8 mouse cellular contexts compared by ENCODE assay signal in genomic region chr6:53067989-53068874, GRCm38 (mm10). TPM values are rescaled to one million over a fixed set of nuclear protein-coding genes. Genes with fewer than 3 reads are reported as not detected.
DNase-seq lines count a peak whose midpoint lies in the region; ATAC-seq lines count a peak whose summit lies in the region.

Jazf1 (minus strand) TSS chr6:53068631.

- H3K9me3 ChIP-seq in embryonic facial prominence, embryonic 15.5 days (replicated peaks): no peaks in the 10 kb centered on the region
- no peaks in the 10 kb centered on the region for H3K9me3 ChIP-seq in heart, embryonic 13.5 days
- no peaks in the 10 kb centered on the region for H3K9me3 ChIP-seq in kidney, embryonic 16.5 days (ENCODE audit: low read length)
- H3K9me3 ChIP-seq in liver, embryonic 12.5 days (replicated peaks): no peaks in the 10 kb centered on the region
- no peaks in the 10 kb centered on the region for H3K9me3 ChIP-seq in stomach, embryonic 16.5 days (replicated peaks; ENCODE audit: control insufficient read depth, low read length)

- H3K27ac ChIP-seq in embryonic facial prominence, embryonic 15.5 days (replicated peaks): 0 out of 2 replicates have a peak within 1 kb of the TSS, but pooled peaks have one; percentile 25
- H3K27ac ChIP-seq in heart, embryonic 13.5 days (replicated peaks): peak within 1 kb of the TSS; percentile 73
- no peak within 1 kb of the TSS for H3K27ac ChIP-seq in kidney, embryonic 16.5 days (ENCODE audit: low read length)
- no peak within 1 kb of the TSS for H3K27ac ChIP-seq in liver, embryonic 12.5 days
- H3K27ac ChIP-seq in stomach, embryonic 16.5 days (ENCODE audit: low read length): peak within 1 kb of the TSS; percentile 27; the same call in 1 of the 2 replicates

- no peaks in the 10 kb centered on the region for H3K36me3 ChIP-seq in embryonic facial prominence, embryonic 15.5 days
- H3K36me3 ChIP-seq in heart, embryonic 13.5 days: no peaks in the 10 kb centered on the region
- no peaks in the 10 kb centered on the region for H3K36me3 ChIP-seq in kidney, embryonic 16.5 days (ENCODE audit: insufficient read depth, low read length)
- no peaks in the 10 kb centered on the region for H3K36me3 ChIP-seq in liver, embryonic 12.5 days
- H3K36me3 ChIP-seq in stomach, embryonic 16.5 days (ENCODE audit: control insufficient read depth, insufficient read depth, low read length): no peaks in the 10 kb centered on the region

- H3K4me1 ChIP-seq in embryonic facial prominence, embryonic 15.5 days: peaks cover 13% of the 10 kb centered on the region
- H3K4me1 ChIP-seq in heart, embryonic 13.5 days: peaks cover 35% of the 10 kb centered on the region
- H3K4me1 ChIP-seq in kidney, embryonic 16.5 days (ENCODE audit: insufficient read depth, low read length): 0 out of 2 replicates have a peak, but pooled peaks cover 4% of the 10 kb centered on the region
- peaks cover 6% of the 10 kb centered on the region; the same call in 1 of the 2 replicates for H3K4me1 ChIP-seq in liver, embryonic 12.5 days
- H3K4me1 ChIP-seq in stomach, embryonic 16.5 days (ENCODE audit: control insufficient read depth, insufficient read depth, low read length): 0 out of 2 replicates have a peak, but pooled peaks cover 3% of the 10 kb centered on the region

- H3K9ac ChIP-seq in embryonic facial prominence, embryonic 15.5 days: peak within 1 kb of the TSS; percentile 58
- peak within 1 kb of the TSS; percentile 93 for H3K9ac ChIP-seq in heart, embryonic 13.5 days
- peak within 1 kb of the TSS; percentile 80 for H3K9ac ChIP-seq in kidney, embryonic 16.5 days (replicated peaks; ENCODE audit: low read length)
- peak within 1 kb of the TSS; percentile 45 for H3K9ac ChIP-seq in liver, embryonic 12.5 days
- peak within 1 kb of the TSS; percentile 85 for H3K9ac ChIP-seq in stomach, embryonic 16.5 days (ENCODE audit: low read length)

- peak; percentile 68 for DNase-seq in A20 (ENCODE audit: low read depth, low spot score)
- DNase-seq in adrenal gland, postnatal 25 days: peak; percentile 63
- peak; percentile 55 for DNase-seq in naive thymus-derived CD4-positive, alpha-beta T cell, adult 2 months (ENCODE audit: low read depth)

- ATAC-seq in embryonic facial prominence, embryonic 15.5 days (ENCODE audit: insufficient number of reproducible peaks, low FRiP score, low TSS enrichment, low read depth): peak; percentile 75
- peak; percentile 58; the same call in 1 of the 2 replicates for ATAC-seq in heart, embryonic 13.5 days (ENCODE audit: extremely low read depth, insufficient number of reproducible peaks, low FRiP score, low TSS enrichment)
- peak; percentile 77 for ATAC-seq in kidney, embryonic 16.5 days (ENCODE audit: low FRiP score, low TSS enrichment)
- ATAC-seq in liver, embryonic 12.5 days: peak; percentile 52
- ATAC-seq in stomach, embryonic 16.5 days (ENCODE audit: insufficient read depth, low FRiP score): peak; percentile 63; the same call in 1 of the 2 replicates

- H3K4me2 ChIP-seq in embryonic facial prominence, embryonic 15.5 days (replicated peaks): peak within 1 kb of the TSS; percentile 92
- H3K4me2 ChIP-seq in heart, embryonic 13.5 days: peak within 1 kb of the TSS; percentile 89
- H3K4me2 ChIP-seq in kidney, embryonic 16.5 days (replicated peaks; ENCODE audit: low read depth, low read length): peak within 1 kb of the TSS; percentile 98
- H3K4me2 ChIP-seq in liver, embryonic 12.5 days: peak within 1 kb of the TSS; percentile 88
- peak within 1 kb of the TSS; percentile 88 for H3K4me2 ChIP-seq in stomach, embryonic 16.5 days (ENCODE audit: low read depth, low read length)

- peaks cover 14% of the 10 kb centered on the region for H3K27me3 ChIP-seq in embryonic facial prominence, embryonic 15.5 days
- H3K27me3 ChIP-seq in heart, embryonic 13.5 days (replicated peaks): no peaks in the 10 kb centered on the region; the same call in 1 of the 2 replicates
- peaks cover 27% of the 10 kb centered on the region for H3K27me3 ChIP-seq in kidney, embryonic 16.5 days (ENCODE audit: insufficient read depth, low read length)
- peaks cover 53% of the 10 kb centered on the region for H3K27me3 ChIP-seq in liver, embryonic 12.5 days (replicated peaks)
- no peaks in the 10 kb centered on the region for H3K27me3 ChIP-seq in stomach, embryonic 16.5 days (ENCODE audit: control insufficient read depth, insufficient read depth, low read length)

- peak within 1 kb of the TSS; percentile 76 for H3K4me3 ChIP-seq in embryonic facial prominence, embryonic 15.5 days (replicated peaks)
- H3K4me3 ChIP-seq in heart, embryonic 13.5 days: peak within 1 kb of the TSS; percentile 89
- H3K4me3 ChIP-seq in kidney, embryonic 16.5 days (ENCODE audit: low read length): peak within 1 kb of the TSS; percentile 85
- peak within 1 kb of the TSS; percentile 66 for H3K4me3 ChIP-seq in liver, embryonic 12.5 days
- peak within 1 kb of the TSS; percentile 87 for H3K4me3 ChIP-seq in stomach, embryonic 16.5 days (replicated peaks; ENCODE audit: low read length)

- WGBS in embryonic facial prominence, embryonic 15.5 days: under 1% methylated on average over 88 of the region's 133 CpGs
- WGBS in heart, embryonic 13.5 days: under 1% methylated on average over 82 of the region's 133 CpGs
- under 1% methylated on average over 78 of the region's 133 CpGs for WGBS in kidney, embryonic 16.5 days
- WGBS in liver, embryonic 12.5 days (ENCODE audit: insufficient replicate concordance): under 1% methylated on average over 59 of the region's 133 CpGs
- WGBS in stomach, embryonic 16.5 days: 1% methylated on average over 85 of the region's 133 CpGs

RNA-seq across cellular contexts. Expression of gene Jazf1, which starts in this region (rescaled TPM):
- 4.0 and 5.1 TPM in 2 replicates for total RNA-seq in adrenal gland, postnatal 25 days (2021)
- polyA plus RNA-seq in embryonic facial prominence, embryonic 15.5 days (2015; fragmentation: Nextera tagmentation; extraction: Ambion mirVana): 14.8 and 14.9 TPM in 2 replicates
- polyA plus RNA-seq in heart, embryonic 13.5 days (2015; fragmentation: Nextera tagmentation; extraction: Ambion mirVana): 11.5 and 12.9 TPM in 2 replicates
- 3.3 and 4.2 TPM in 2 replicates for polyA plus RNA-seq in kidney, embryonic 16.5 days (2015; fragmentation: Nextera tagmentation; extraction: Ambion mirVana)
- 1.3 and 1.4 TPM in 2 replicates for polyA plus RNA-seq in liver, embryonic 12.5 days (2016; fragmentation: Nextera tagmentation; extraction: Ambion mirVana)
- polyA plus RNA-seq in stomach, embryonic 16.5 days (2015; fragmentation: Nextera tagmentation; extraction: Ambion mirVana): 8.3 and 8.6 TPM in 2 replicates

Comparison
In these comparisons a context has a peak if more than half of its experiments do, and no peak if none do; other contexts are left out.
1. H3K27ac ChIP-seq: peak in embryonic facial prominence, embryonic 15.5 days (single experiment), heart, embryonic 13.5 days (single experiment) and stomach, embryonic 16.5 days (single experiment); none in kidney, embryonic 16.5 days (single experiment) and liver, embryonic 12.5 days (single experiment).
2. Peak in every context shown above with its lines, with median percentiles within 50 percentile points of each other: DNase-seq, ATAC-seq, H3K4me2 ChIP-seq, H3K4me3 ChIP-seq and H3K9ac ChIP-seq.